Mouse (Mus musculus) midbrain, embryonic 11.5 days (tissue): ENCODE results near the gene Adgrg7. TPM values are rescaled to one million over a fixed set of nuclear protein-coding genes. Genes with fewer than 3 reads are reported as not detected.

ENCODE experiments used
- ATAC-seq: fragments of 200-750 bp; cut with Nextera tagmentation; 2 replicates; pipeline ENCODE4 v1.8.0; 2017; ENCODE audit warnings: moderate TSS enrichment, moderate library complexity; ENCODE audit not compliant: low FRiP score
- DNase-seq: peaks from one replicate; pipeline ENCODE4 v3.0.0; 2015; ENCODE audit warnings: low spot score; ENCODE audit errors: missing footprints
- H3K27ac ChIP-seq: fragments of 300-500 bp; sonication (generic); 2 replicates; pipeline ENCODE4 v1.5.1; 2014; ENCODE audit warnings: low read depth, low read length
- H3K27me3 ChIP-seq: fragments of 300-500 bp; sonication (generic); 2 replicates; pipeline ENCODE4 v1.6.1; 2014; ENCODE audit warnings: mild to moderate bottlenecking, low read length, moderate library complexity, mixed read lengths; ENCODE audit not compliant: control insufficient read depth, insufficient read depth
- H3K36me3 ChIP-seq: fragments of 300-500 bp; sonication (generic); 2 replicates; pipeline ENCODE4 v1.6.1; 2014; ENCODE audit warnings: mild to moderate bottlenecking, low read length, moderate library complexity, mixed read lengths; ENCODE audit not compliant: control insufficient read depth, insufficient read depth
- H3K4me1 ChIP-seq: fragments of 300-500 bp; sonication (generic); 2 replicates; pipeline ENCODE4 v1.6.1; 2014; ENCODE audit warnings: low read length; ENCODE audit not compliant: control insufficient read depth, insufficient read depth
- H3K4me2 ChIP-seq: fragments of 300-500 bp; sonication (generic); 2 replicates; pipeline ENCODE4 v1.6.1; 2014; ENCODE audit warnings: mild to moderate bottlenecking, moderate library complexity
- H3K4me3 ChIP-seq: fragments of 300-500 bp; sonication (generic); 2 replicates; pipeline ENCODE4 v1.5.1; 2014; ENCODE audit warnings: low read depth, low read length
- H3K9ac ChIP-seq: fragments of 300-500 bp; sonication (generic); 2 replicates; pipeline ENCODE4 v1.6.1; 2014; ENCODE audit warnings: low read length
- H3K9me3 ChIP-seq: fragments of 300-500 bp; sonication (generic); 2 replicates; pipeline ENCODE4 v1.6.1; 2016; ENCODE audit warnings: low read length; ENCODE audit not compliant: control insufficient read depth
- WGBS: fragments of 180-500 bp; shearing (Covaris S2); extraction: QIAGEN DNeasy Blood & Tissue Kit; methylation state at CpG from one replicate; pipeline ENCODE4 v1.1.7; 2014; 5-methylcytosine and 5-hydroxymethylcytosine counted together
- polyA plus RNA-seq: library from polyadenylated mRNA; unstranded; fragments of >200 nt; fragmentation: Nextera tagmentation; extraction: Ambion mirVana; gene quantifications from 2 replicates; pipeline ENCODE4 v1.2.1, GENCODE M21; 2014

Gene Adgrg7
- polyA plus RNA-seq, 1 experiment from 2014 or later, result not detected

- WGBS, result 81% methylated on average over 7 of the region's 7 CpGs
Observed at GRCm38 (mm10) chr16:56794383-56795144, 1.1 kb downstream of the Adgrg7 start.

GRCm38 (mm10) chr16:56793778-56794177 is 1.9 kb downstream of the Adgrg7 start:
- Histone ChIP-seq H3K27ac (no peak overlapping the region), H3K36me3 (no peaks in the 10 kb centered on the region), H3K9ac (no peak overlapping the region), H3K4me3 (no peak overlapping the region), H3K27me3 (no peaks in the 10 kb centered on the region), H3K4me1 (no peaks in the 10 kb centered on the region), H3K9me3 (no peaks in the 10 kb centered on the region), H3K4me2 (no peak overlapping the region)
- ATAC-seq (no peak), DNase-seq (no peak)
- 86% methylated on average over 1 of the region's 1 CpGs for WGBS

More at GRCm38 (mm10) chr16:56794383-56795144, 1.1 kb downstream of the Adgrg7 start:
- no peak overlapping the region for H3K27ac ChIP-seq
- H3K9ac ChIP-seq, result no peak overlapping the region
- H3K4me3 ChIP-seq, result no peak overlapping the region
- no peak overlapping the region for H3K4me2 ChIP-seq
- no peaks in the 10 kb centered on the region for H3K36me3 ChIP-seq
- H3K4me1 ChIP-seq, result no peaks in the 10 kb centered on the region
- DNase-seq (no peak), ATAC-seq (no peak)
- H3K27me3 ChIP-seq, result no peaks in the 10 kb centered on the region
- no peaks in the 10 kb centered on the region for H3K9me3 ChIP-seq

- Histone ChIP-seq H3K4me3 (no peak overlapping the region), H3K9ac (no peak overlapping the region), H3K4me1 (no peaks in the 10 kb centered on the region), H3K27ac (no peak overlapping the region), H3K27me3 (no peaks in the 10 kb centered on the region), H3K9me3 (no peaks in the 10 kb centered on the region), H3K36me3 (no peaks in the 10 kb centered on the region), H3K4me2 (no peak overlapping the region)
- DNase-seq (no peak), ATAC-seq (no peak)
- 89% methylated on average over 2 of the region's 2 CpGs for WGBS
Observed at GRCm38 (mm10) chr16:56785943-56786342, 9.7 kb downstream of the Adgrg7 start.

GRCm38 (mm10) chr16:56771163-56772105 is 24.2 kb downstream of the Adgrg7 start:
- DNase-seq (peak; percentile 91), ATAC-seq (peak; percentile 79)
- Histone ChIP-seq H3K27me3 (no peaks in the 10 kb centered on the region), H3K36me3 (no peaks in the 10 kb centered on the region), H3K4me3 (no peak overlapping the region), H3K27ac (no peak overlapping the region), H3K4me1 (no peaks in the 10 kb centered on the region), H3K9ac (no peak overlapping the region), H3K4me2 (no peak overlapping the region), H3K9me3 (no peaks in the 10 kb centered on the region)
- 49% methylated on average over 10 of the region's 10 CpGs for WGBS

- Histone ChIP-seq H3K27ac (no peak overlapping the region), H3K4me1 (no peaks in the 10 kb centered on the region), H3K36me3 (no peaks in the 10 kb centered on the region), H3K4me2 (no peak overlapping the region), H3K9ac (no peak overlapping the region), H3K9me3 (no peaks in the 10 kb centered on the region), H3K27me3 (no peaks in the 10 kb centered on the region), H3K4me3 (no peak overlapping the region)
- ATAC-seq (no peak), DNase-seq (no peak)
- WGBS, result 21% methylated on average over 1 of the region's 1 CpGs
Observed at GRCm38 (mm10) chr16:56729060-56729459, 66.6 kb downstream of the Adgrg7 start.

- Histone ChIP-seq H3K4me1 (no peaks in the 10 kb centered on the region), H3K9ac (no peak overlapping the region), H3K27ac (no peak overlapping the region), H3K27me3 (no peaks in the 10 kb centered on the region), H3K4me2 (no peak overlapping the region), H3K9me3 (no peaks in the 10 kb centered on the region), H3K36me3 (no peaks in the 10 kb centered on the region), H3K4me3 (no peak overlapping the region)
- no peak for DNase-seq
- 86% methylated on average over 10 of the region's 10 CpGs for WGBS
- no peak for ATAC-seq
Observed at GRCm38 (mm10) chr16:56724927-56725326, 70.7 kb downstream of the Adgrg7 start.

GRCm38 (mm10) chr16:56722357-56722756 is 73.3 kb downstream of the Adgrg7 start:
- no peak overlapping the region for H3K27ac ChIP-seq
- H3K4me1 ChIP-seq, result no peaks in the 10 kb centered on the region
- no peak overlapping the region for H3K9ac ChIP-seq
- DNase-seq (no peak), ATAC-seq (no peak)
- no peak overlapping the region for H3K4me2 ChIP-seq
- no peak overlapping the region for H3K4me3 ChIP-seq
- H3K9me3 ChIP-seq, result no peaks in the 10 kb centered on the region
- no peaks in the 10 kb centered on the region for H3K36me3 ChIP-seq
- 74% methylated on average over 4 of the region's 4 CpGs for WGBS
- no peaks in the 10 kb centered on the region for H3K27me3 ChIP-seq

GRCm38 (mm10) chr16:56719031-56719430 is 76.6 kb downstream of the Adgrg7 start:
- ATAC-seq (no peak), DNase-seq (no peak)
- H3K9me3 ChIP-seq, result no peaks in the 10 kb centered on the region
- no peak overlapping the region for H3K27ac ChIP-seq
- peaks cover 10% of the 10 kb centered on the region for H3K4me1 ChIP-seq
- no peak overlapping the region for H3K4me3 ChIP-seq
- no peaks in the 10 kb centered on the region for H3K36me3 ChIP-seq
- H3K27me3 ChIP-seq, result no peaks in the 10 kb centered on the region
- no peak overlapping the region for H3K4me2 ChIP-seq
- H3K9ac ChIP-seq, result no peak overlapping the region
